Mouse (Mus musculus) spleen, adult 2 months (tissue): ENCODE data around the gene Sgk1. TPM values are rescaled to one million over a fixed set of nuclear protein-coding genes. Genes with fewer than 3 reads are reported as not detected.
A peak's percentile ranks its signal among the peaks of the same experiment; 100 is the strongest.

Source experiments
- DNase-seq, 2 experiments: peaks; one replicate each; pipeline versions ENCODE4 v3.0.0 to v3.0.0-alpha.2; 2012 to 2021; ENCODE audit warnings: low spot score in 2 of 2, low read depth in 1 of 2
- H3K27ac ChIP-seq: fragments of 200-500 bp; 2 replicates; pipeline ENCODE4 v1.5.1; 2012; ENCODE audit warnings: low read length, inconsistent platforms; ENCODE audit not compliant: insufficient read depth
- H3K27me3 ChIP-seq: fragments of 200-500 bp; 2 replicates; pipeline ENCODE4 v1.6.1; 2012; ENCODE audit warnings: mild to moderate bottlenecking, moderate library complexity, low read length, inconsistent platforms; ENCODE audit not compliant: control insufficient read depth, insufficient read depth
- H3K36me3 ChIP-seq: fragments of 200-500 bp; 2 replicates; pipeline ENCODE4 v1.6.1; 2012; ENCODE audit warnings: mild to moderate bottlenecking, low read length, inconsistent platforms; ENCODE audit not compliant: control insufficient read depth, insufficient read depth
- H3K4me1 ChIP-seq: fragments of 200-500 bp; 2 replicates; pipeline ENCODE4 v1.6.1; 2011; ENCODE audit warnings: inconsistent platforms; ENCODE audit not compliant: control insufficient read depth, insufficient read depth, insufficient read length
- H3K4me3 ChIP-seq: fragments of 200-500 bp; 2 replicates; pipeline ENCODE4 v1.5.1; 2011; ENCODE audit warnings: mild to moderate bottlenecking, inconsistent platforms; ENCODE audit not compliant: insufficient read depth, insufficient read length; ENCODE audit errors: extremely low read depth
- CTCF ChIP-seq: fragments of 200-500 bp; IDR thresholded peaks from 2 replicates; pipeline ENCODE4 v1.5.1; 2011; ENCODE audit warnings: mild to moderate bottlenecking, inconsistent platforms; ENCODE audit not compliant: insufficient read depth, insufficient read length, insufficient replicate concordance; ENCODE audit errors: extremely low read depth
- POLR2A ChIP-seq: fragments of 200-500 bp; IDR thresholded peaks from 2 replicates; pipeline ENCODE4 v1.6.1; 2011; ENCODE audit warnings: low read depth, low read length, inconsistent platforms
- WGBS: fragments of 180-500 bp; shearing (Covaris S2); methylation state at CpG from one replicate; pipeline ENCODE4 v1.1.7; 2018; 5-methylcytosine and 5-hydroxymethylcytosine counted together
- polyA plus RNA-seq: library from polyadenylated mRNA; depleted of rRNA; stranded (reverse); fragments of >200 nt; gene quantifications from 2 replicates; pipeline ENCODE4 v1.2.3, GENCODE M21; 2012; rRNA removed

Sgk1 gene
- polyA plus RNA-seq = 13.7 and 15.8 TPM in 2 replicates

DNA sequence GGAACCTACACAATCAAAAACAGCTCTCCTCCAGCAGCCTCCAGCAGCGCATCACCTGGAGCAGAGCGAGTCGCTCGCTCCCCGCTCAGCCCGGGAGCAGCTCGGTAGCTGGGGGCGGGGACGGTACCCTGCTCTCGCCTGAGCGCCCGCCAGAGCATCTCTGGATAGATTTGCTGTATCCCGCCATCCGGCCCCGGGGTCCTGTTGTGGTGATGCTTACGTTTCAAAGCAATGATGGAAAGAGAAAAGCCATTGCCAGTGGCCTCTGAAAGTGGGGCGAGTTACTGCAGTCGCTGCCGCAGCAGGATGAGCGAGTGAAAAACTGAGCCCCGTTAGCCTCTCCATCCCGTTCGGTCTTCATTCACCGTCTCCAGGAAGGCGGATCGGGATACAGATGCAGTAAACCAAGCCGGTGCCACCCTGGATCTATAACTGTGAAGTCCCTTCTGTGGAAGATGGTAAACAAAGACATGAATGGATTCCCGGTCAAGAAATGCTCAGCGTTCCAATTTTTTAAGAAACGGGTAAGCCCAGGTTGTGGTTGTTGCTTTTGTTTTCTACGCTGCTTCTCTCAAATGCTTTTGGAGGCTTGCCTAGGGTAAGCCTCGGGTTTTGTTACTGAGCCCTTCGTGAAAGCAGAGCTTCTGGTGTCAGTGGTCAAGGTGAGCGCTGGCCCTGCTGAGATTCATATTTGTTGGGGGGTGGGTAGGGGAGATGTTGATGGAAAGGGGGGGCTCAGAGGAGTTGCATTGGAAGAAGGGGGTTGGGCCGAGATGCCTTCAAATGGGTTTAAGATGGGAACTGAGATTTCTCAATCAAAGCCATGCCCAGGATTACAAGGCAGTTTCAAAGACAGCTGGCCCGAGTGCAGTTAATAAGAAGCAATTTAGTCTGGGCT is at the start of gene Sgk1:
TSS of gene Sgk1 (plus strand) at position 1 of the 898 bp plus-strand sequence.
- peaks cover 4% of the 10 kb centered on the region; the same call in 1 of the 2 replicates for H3K4me1 ChIP-seq
- WGBS = 10% methylated on average over 36 of the region's 36 CpGs
- H3K36me3 ChIP-seq = no peaks in the 10 kb centered on the region
- peak within 1 kb of the TSS; percentile 56 for H3K4me3 ChIP-seq
- peaks cover 6% of the 10 kb centered on the region; the same call in 1 of the 2 replicates for H3K27me3 ChIP-seq
- TF ChIP-seq CTCF = no peak
- no peak for TF ChIP-seq POLR2A
- peak in 1 of 2 experiments; percentile 28 for DNase-seq
- H3K27ac ChIP-seq = no peak within 1 kb of the TSS

DNA sequence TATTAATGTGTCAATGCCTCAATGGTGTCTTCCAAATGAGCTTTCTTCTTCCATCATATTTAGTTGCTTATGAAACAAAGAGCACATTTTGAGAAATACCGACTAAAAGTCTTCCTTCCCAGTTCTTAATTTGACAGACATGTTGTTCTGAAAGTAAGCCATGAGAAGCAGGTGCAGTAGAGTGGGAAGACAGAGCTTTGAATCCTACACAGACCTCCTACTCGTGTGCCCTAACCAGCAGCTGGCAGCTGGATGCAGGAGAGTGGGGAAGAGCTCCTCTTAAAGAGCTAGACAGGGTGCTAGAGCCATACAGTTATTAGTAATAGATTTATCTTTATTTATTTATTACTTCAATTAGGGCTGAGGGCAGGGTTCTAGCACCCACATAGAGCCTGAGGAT is 49.7 kb upstream of the Sgk1 start:
- Histone ChIP-seq H3K36me3 (no peaks in the 10 kb centered on the region), H3K4me3 (no peak overlapping the region), H3K27me3 (no peaks in the 10 kb centered on the region), H3K4me1 (no peaks in the 10 kb centered on the region), H3K27ac (no peak overlapping the region)
- TF ChIP-seq CTCF (no peak), POLR2A (no peak)
- 77% methylated on average over 2 of the region's 2 CpGs for WGBS
- DNase-seq = no peak

DNA sequence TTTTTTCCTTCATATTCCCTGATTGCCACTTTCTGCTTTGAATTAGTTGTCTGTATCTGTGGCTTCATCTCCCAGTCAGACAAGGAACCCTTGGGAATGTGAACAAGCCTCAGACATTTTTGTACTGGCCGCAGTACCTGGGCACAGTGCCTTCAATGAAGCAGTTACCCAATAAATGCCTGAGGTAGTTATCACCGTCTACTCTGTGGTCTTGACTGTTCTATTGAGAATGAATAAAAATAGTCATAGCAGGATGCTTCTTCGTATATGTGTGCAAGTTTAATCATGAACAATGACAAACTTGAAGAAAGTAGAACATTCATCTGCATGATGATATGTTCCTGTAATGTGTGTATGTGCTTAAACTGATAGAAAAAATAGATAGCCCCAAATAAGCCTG is 48.2 kb upstream of the Sgk1 start:
- no peak for DNase-seq
- H3K27ac ChIP-seq = no peak overlapping the region
- TF ChIP-seq CTCF = no peak
- no peak for TF ChIP-seq POLR2A
- H3K4me3 ChIP-seq = no peak overlapping the region
- 95% methylated on average over 3 of the region's 3 CpGs for WGBS
- no peaks in the 10 kb centered on the region for H3K4me1 ChIP-seq
- H3K36me3 ChIP-seq = no peaks in the 10 kb centered on the region
- H3K27me3 ChIP-seq = no peaks in the 10 kb centered on the region

DNA sequence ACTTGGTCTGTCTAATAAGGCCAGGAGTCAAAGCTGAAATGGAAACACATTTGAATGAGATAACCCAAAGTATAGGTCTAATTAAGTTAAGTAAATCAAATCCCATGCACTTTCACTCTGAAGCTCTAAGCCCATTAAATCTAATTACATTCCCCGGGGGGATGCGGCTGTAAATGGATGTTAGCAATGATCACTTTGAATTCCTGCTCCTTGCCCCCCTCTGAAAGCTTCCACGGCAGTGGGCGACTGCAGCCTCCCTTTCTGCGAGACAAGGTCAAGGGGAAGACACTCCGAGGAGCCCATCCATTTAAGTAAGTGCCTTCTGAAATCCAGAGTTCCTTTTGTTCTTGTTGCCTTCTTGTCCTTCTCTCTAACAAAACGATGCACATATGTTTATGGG is 46.9 kb upstream of the Sgk1 start:
- H3K4me3 ChIP-seq = no peak overlapping the region
- H3K36me3 ChIP-seq = no peaks in the 10 kb centered on the region
- H3K4me1 ChIP-seq = no peaks in the 10 kb centered on the region
- H3K27ac ChIP-seq = no peak overlapping the region
- 88% methylated on average over 7 of the region's 7 CpGs for WGBS
- DNase-seq = no peak
- TF ChIP-seq POLR2A = no peak
- TF ChIP-seq CTCF = no peak
- H3K27me3 ChIP-seq = no peaks in the 10 kb centered on the region

DNA sequence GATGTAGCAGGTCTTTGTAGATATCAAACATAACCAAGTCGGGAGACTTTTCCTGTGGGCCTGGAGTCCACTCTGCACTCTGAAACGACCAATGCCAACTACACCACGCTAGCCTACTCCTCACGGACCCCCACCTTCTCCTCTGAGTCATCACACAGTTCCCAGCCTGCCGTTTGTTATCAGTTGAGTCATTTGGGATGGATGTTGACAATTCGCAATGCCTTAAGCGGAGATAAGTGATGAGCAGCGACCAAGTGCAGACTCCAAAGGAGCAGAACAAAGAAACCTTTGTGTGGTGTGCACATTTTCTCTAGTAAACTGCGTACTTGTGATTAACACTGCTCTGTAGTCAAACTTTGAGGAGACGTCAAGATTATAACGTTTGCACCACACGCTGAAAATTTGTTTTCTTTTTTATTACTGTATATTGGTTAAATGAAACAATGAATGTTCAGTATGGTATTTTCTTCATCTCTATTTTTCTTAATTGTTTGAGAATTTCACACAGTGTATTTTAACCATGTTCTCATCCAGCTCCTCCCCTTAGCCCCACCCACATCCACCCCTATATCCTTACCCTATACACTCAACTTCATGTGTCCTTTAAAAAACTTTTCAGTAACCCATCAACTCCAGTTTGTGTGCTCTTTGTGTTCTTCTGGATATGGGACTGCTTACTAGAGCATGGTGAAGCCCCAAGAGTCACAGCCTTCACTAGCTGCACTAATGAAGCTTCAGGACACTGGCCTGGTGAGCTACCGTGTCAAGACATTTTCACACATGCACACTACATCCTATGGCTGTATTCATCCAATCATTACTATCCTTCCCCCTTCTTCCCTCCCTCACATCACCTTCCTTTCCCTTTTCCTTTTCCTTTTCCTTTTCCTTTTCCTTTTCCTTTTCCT is 42.5 kb upstream of the Sgk1 start:
- 77% methylated on average over 13 of the region's 13 CpGs for WGBS
- Histone ChIP-seq H3K27me3 (no peaks in the 10 kb centered on the region), H3K27ac (no peak overlapping the region), H3K4me1 (no peaks in the 10 kb centered on the region), H3K4me3 (no peak overlapping the region), H3K36me3 (no peaks in the 10 kb centered on the region)
- TF ChIP-seq POLR2A (no peak), CTCF (no peak)
- no peak for DNase-seq

DNA sequence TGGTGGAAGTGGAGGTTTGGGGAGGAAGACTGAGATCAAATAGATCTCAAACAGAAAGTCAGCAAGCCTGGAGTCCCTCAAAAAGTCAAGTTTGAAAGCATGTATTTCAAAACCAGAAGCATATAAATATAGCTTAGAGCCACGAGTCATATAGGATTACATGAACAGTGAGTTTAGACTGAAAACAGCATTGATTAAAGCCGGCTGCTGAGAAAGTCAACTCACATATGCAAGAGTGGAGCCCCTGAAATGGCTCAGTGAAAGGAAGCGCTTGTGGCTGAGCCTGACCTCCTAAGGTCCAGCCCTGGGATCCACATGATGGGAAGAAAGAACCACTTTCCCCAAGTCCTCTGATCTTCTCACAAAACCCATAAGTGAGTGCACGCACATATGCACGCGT is 38.7 kb upstream of the Sgk1 start:
- Histone ChIP-seq H3K4me1 (no peaks in the 10 kb centered on the region), H3K36me3 (no peaks in the 10 kb centered on the region), H3K27ac (no peak overlapping the region), H3K4me3 (no peak overlapping the region), H3K27me3 (no peaks in the 10 kb centered on the region)
- TF ChIP-seq CTCF (no peak), POLR2A (no peak)
- DNase-seq = no peak
- WGBS = 88% methylated on average over 6 of the region's 6 CpGs
